Mouse (Mus musculus) retina, embryonic 14.5 days (tissue): ENCODE results near the gene Gm21477.
"Not testable (repeated sequence)": the region's sequence is repeated elsewhere in the genome, so short reads cannot be mapped to it uniquely, and the experiment has no call there.

ENCODE experiments used
- DNase-seq: peaks from one replicate; pipeline ENCODE4 v3.0.0-alpha.2; 2015; ENCODE audit warnings: low spot score

The Gm21477 gene

GRCm38 (mm10) chrY:87116521-87116920 lies at the start of gene Gm21477:
Gm21477 (plus strand) TSS chrY:87116821.
- not testable (repeated sequence) for DNase-seq
